Mouse (Mus musculus): Measurements from ENCODE around the gene Grm1. TPM values are rescaled to one million over a fixed set of nuclear protein-coding genes. Genes with fewer than 3 reads are reported as not detected.

Gene Grm1
- total RNA-seq, 2 experiments from 2014 or later = 42.5 to 44.5 TPM

DNA sequence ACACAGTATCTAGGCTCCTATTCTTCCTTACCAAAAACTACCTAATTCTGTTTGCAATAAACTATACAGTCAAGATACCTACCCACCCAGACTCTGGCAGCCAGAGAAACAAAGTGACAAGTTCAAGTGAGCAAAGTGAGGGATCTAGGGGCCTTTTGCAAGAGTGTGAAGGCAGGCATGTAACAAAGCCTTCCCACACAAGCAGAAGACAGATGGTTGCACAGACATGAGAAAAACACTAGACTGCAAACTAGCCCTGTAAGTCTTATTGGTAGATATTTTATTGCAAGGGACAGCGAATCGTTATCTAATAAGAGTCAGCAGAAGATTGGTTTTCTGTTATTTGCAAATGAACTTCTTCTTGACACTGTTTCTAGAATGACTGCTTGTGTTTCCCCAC, 134.6 kb downstream of the Grm1 start:
- no peak overlapping the region for H3K27ac ChIP-seq
- TF ChIP-seq CTCF (IDR thresholded peaks at IDR 0.05) = no peak
- intact Hi-C loops (cut with DNase I) = no loop called here
- DNase-seq (ENCODE audit: extremely low spot score in 1 of 2, low spot score in 2 of 2) = no peak
- H3K4me3 ChIP-seq = no peak overlapping the region

GRCm38 (mm10) chr10:10944003-10944402, 138.2 kb downstream of the Grm1 start:
- Histone ChIP-seq H3K27ac (no peak overlapping the region), H3K4me3 (no peak overlapping the region)
- no peak for DNase-seq (ENCODE audit: extremely low spot score in 1 of 2, low spot score in 2 of 2)
- TF ChIP-seq CTCF (IDR thresholded peaks at IDR 0.05) = no peak
- intact Hi-C loops (cut with DNase I) = no loop called here

DNA sequence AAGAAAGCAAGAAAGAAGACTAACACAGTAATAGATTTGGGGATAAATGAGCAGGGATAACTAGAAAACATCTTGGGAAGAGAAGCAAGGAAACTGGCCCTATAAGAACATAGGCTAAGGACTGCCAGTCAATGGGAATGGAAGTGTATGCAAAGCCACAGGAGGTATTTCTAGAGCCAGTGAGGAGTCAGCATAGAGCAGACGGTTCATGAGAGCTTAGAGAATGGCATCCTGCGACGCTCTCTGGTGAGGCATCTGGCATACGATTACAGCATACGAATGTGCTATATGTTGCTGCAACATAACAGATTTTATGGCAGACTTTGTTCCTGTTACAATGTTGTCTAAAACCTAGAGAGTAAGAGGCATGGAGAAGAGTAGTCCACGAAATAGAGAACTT, 139.9 kb downstream of the Grm1 start:
- intact Hi-C loops (cut with DNase I) = no loop called here
- no peak for DNase-seq (ENCODE audit: extremely low spot score in 1 of 2, low spot score in 2 of 2)
- no peak for TF ChIP-seq CTCF (IDR thresholded peaks at IDR 0.05)
- Histone ChIP-seq H3K4me3 (no peak overlapping the region), H3K27ac (no peak overlapping the region)

GRCm38 (mm10) chr10:10935806-10936205, 146.3 kb downstream of the Grm1 start:
- DNase-seq (ENCODE audit: extremely low spot score in 1 of 2, low spot score in 2 of 2) = no peak
- no peak overlapping the region for H3K4me3 ChIP-seq
- intact Hi-C loops (cut with DNase I) = no loop called here

GRCm38 (mm10) chr10:10929672-10930071, 152.5 kb downstream of the Grm1 start:
- TF ChIP-seq CTCF (IDR thresholded peaks at IDR 0.05) = no peak
- no peak for DNase-seq (ENCODE audit: extremely low spot score in 1 of 2, low spot score in 2 of 2)
- H3K4me3 ChIP-seq = no peak overlapping the region
- intact Hi-C loops (cut with DNase I) = loop anchor here (5.0 kb wide), 2 partner anchors 117 to 237 kb away; no protein-coding TSS in a partner anchor
- H3K27ac ChIP-seq = peak overlapping the region; percentile 33

More at GRCm38 (mm10) chr10:10935806-10936205, 146.3 kb downstream of the Grm1 start:
- no peak for TF ChIP-seq CTCF (IDR thresholded peaks at IDR 0.05)
- no peak overlapping the region for H3K27ac ChIP-seq

- intact Hi-C loops (cut with DNase I) = loop anchor here (5.0 kb wide), 1 partner anchor 237 kb away; no protein-coding TSS in a partner anchor
- TF ChIP-seq CTCF (IDR thresholded peaks at IDR 0.05) = no peak
- DNase-seq (ENCODE audit: extremely low spot score in 1 of 2, low spot score in 2 of 2) = no peak
- Histone ChIP-seq H3K27ac (peak overlapping the region; percentile 33), H3K4me3 (no peak overlapping the region)
These were observed 153.3 kb downstream of the Grm1 start for GRCm38 (mm10) chr10:10928798-10929366.

- no peak for DNase-seq (ENCODE audit: extremely low spot score in 1 of 2, low spot score in 2 of 2)
- Histone ChIP-seq H3K4me3 (no peak overlapping the region), H3K27ac (peak overlapping the region; percentile 50)
- TF ChIP-seq CTCF (IDR thresholded peaks at IDR 0.05) = no peak
- intact Hi-C loops (cut with DNase I) = loop anchor here (5.0 kb wide), 1 partner anchor 164 kb away; the partner anchor contains the start of gene Grm1
These were observed 164.2 kb downstream of the Grm1 start for GRCm38 (mm10) chr10:10917857-10918399.

DNA sequence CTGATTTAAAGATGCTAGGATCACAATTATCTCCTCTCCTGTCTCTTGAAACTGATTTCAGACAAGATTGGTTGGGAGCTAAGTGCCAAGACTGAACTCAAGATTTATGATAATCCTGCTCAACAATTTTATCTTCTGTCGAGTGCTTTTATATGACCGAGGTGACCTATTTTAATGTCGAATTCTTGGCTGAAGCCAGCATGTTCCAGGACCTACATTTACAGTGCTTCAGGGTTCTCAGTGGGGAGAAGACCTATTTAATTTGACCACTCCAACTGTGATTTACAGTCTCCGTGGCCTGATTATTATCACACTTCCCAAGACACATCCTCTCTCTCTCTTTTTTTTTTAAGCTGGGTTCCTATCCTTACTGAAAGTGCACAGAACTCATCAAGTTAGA, 168.5 kb downstream of the Grm1 start:
- Histone ChIP-seq H3K4me3 (no peak overlapping the region), H3K27ac (no peak overlapping the region)
- intact Hi-C loops (cut with DNase I) = no loop called here
- TF ChIP-seq CTCF (IDR thresholded peaks at IDR 0.05) = no peak
- no peak for DNase-seq (ENCODE audit: extremely low spot score in 1 of 2, low spot score in 2 of 2)

DNA sequence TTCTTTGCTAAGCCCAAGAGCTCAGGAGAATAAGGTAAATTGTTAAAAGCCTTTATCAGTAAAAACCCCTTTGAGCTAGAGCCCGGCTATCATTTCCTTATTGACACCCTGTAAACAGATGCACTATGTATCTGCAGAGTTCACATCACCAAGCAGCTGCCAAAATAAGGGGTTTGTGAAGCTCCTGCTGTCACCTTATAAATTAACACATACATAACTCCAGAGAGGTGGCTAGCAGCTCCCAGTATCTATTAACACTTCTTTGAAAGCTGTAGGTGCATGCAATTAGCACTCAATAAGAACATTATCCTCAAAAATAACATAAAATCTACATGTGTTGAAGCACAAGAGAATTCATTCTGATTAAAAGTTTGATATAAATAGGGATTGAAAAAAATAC, 191.9 kb downstream of the Grm1 start:
- Histone ChIP-seq H3K4me3 (no peak overlapping the region), H3K27ac (no peak overlapping the region)
- no peak for DNase-seq (ENCODE audit: extremely low spot score in 1 of 2, low spot score in 2 of 2)
- intact Hi-C loops (cut with DNase I) = no loop called here
- no peak for TF ChIP-seq CTCF (IDR thresholded peaks at IDR 0.05)

DNA sequence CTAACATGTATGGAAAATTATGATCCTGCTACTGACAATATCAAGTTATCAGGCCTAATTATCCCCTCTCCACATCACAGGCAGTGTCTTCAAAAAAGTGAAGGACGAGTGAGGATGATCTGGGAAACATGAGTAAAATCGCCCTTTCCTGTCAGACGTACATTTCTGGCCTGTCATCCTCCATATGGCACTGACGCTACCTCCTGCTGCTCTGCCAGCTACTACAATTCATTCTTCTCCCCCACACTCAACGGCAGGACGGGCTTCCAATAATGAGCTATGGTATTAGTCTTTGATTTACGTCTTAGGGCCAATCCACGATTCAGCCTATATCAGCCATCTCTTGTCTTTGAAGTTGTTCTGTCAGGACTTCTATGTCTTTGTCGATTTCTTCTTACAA, 193.6 kb downstream of the Grm1 start:
- TF ChIP-seq CTCF (IDR thresholded peaks at IDR 0.05) = no peak
- no peak overlapping the region for H3K4me3 ChIP-seq
- DNase-seq (ENCODE audit: extremely low spot score in 1 of 2, low spot score in 2 of 2) = no peak
- intact Hi-C loops (cut with DNase I) = no loop called here
- H3K27ac ChIP-seq = no peak overlapping the region

- TF ChIP-seq CTCF (IDR thresholded peaks at IDR 0.05) = no peak
- intact Hi-C loops (cut with DNase I) = no loop called here
- DNase-seq (ENCODE audit: extremely low spot score in 1 of 2, low spot score in 2 of 2) = no peak
- Histone ChIP-seq H3K4me3 (no peak overlapping the region), H3K27ac (no peak overlapping the region)
These were observed 197.2 kb downstream of the Grm1 start for GRCm38 (mm10) chr10:10884992-10885391.

DNA sequence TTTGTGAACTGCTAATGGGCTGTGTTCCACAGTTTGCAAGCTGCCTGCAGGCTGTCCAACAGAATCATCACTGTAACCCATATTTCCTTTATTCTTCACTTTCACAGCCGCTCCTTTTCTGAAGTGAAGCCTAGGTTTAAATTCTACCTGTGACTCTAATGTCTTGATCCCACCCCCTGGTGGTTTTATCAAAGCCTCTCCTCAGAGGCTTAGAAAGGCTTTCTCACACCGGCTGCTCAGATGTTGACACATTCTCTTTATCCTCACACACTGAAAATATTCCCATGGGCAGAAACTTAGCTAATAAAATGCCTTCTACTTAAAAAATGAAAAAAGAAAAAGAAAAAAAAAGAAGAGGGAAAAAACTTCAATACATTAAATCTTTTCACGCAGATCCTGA, 210.0 kb downstream of the Grm1 start:
- no peak for TF ChIP-seq CTCF (IDR thresholded peaks at IDR 0.05)
- Histone ChIP-seq H3K4me3 (no peak overlapping the region), H3K27ac (no peak overlapping the region)
- DNase-seq (ENCODE audit: extremely low spot score in 1 of 2, low spot score in 2 of 2) = no peak
- intact Hi-C loops (cut with DNase I) = no loop called here

- intact Hi-C loops (cut with DNase I) = no loop called here
- Histone ChIP-seq H3K4me3 (no peak overlapping the region), H3K27ac (no peak overlapping the region)
- no peak for DNase-seq (ENCODE audit: extremely low spot score in 1 of 2, low spot score in 2 of 2)
- no peak for TF ChIP-seq CTCF (IDR thresholded peaks at IDR 0.05)
These were observed 211.9 kb downstream of the Grm1 start for GRCm38 (mm10) chr10:10870271-10870670.

Measured in left cerebral cortex, adult 2 months (tissue).